Mouse (Mus musculus): ENCODE measurements around the gene Cyp2s1.
"Not testable (repeated sequence)": the region's sequence is repeated elsewhere in the genome, so short reads cannot be mapped to it uniquely, and the experiment has no call there.

The Cyp2s1 gene

GRCm38 (mm10) chr7:25811716-25812115 is 5.0 kb downstream of the Cyp2s1 start:
- DNase-seq (ENCODE audit: low spot score in 2 of 2) = no peak

DNA sequence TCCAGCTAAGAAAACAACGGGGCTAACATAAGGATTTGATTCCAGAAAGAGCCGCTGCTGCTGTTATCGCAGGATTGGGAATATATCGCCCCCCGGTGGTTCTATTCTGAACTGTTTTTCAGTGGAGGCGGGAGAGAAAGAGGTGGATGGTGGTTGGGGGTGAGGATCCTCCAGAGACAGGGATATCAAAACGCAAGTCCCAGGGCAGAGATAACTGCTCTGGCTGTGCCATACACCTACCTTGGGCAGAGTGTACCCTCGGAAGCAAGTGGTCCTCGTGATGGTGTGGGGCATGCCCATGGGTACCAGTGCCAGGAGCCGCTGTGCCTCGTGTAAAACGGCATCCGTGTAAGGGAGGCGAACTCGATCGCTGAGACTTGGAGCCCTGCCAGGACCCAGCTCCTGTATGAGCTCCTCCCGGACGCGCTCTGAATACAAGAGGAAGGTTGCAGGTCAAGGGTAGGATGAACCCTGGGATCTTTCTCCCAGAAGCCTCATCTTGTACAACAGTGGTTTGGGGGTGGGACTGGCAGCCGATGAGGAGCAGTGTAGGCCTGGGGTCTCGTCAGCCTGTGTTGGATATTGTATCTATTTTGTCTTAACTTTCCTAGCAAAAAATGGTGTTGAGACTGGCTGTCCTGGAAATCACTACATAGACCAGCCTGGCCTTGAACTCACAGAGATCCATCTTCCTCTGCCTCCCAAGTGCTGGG is 10.9 kb downstream of the Cyp2s1 start:
- peak; percentile 56 to 72 for DNase-seq (ENCODE audit: low spot score in 2 of 2)

DNA sequence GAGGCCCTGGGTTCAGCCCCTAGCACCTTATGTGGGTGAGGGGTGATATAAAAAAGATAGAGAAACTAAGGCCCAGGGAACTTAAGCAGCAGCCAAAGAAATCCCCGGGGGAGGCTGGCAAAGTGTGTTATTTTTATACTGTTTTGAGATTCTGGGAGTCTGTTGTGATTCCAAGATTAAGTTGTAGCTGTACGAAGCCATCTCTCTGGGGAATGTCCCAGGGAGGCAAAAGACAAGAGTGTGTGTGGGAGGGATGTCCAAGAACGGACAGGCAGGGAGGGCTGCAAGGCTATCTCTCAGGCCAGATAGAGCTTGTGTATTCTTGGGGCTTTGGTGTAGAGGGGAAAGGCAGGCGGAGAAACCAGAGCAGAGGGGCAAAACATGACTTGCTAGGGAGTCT is 11.9 kb downstream of the Cyp2s1 start:
- no peak for DNase-seq (ENCODE audit: low spot score in 2 of 2)

DNA sequence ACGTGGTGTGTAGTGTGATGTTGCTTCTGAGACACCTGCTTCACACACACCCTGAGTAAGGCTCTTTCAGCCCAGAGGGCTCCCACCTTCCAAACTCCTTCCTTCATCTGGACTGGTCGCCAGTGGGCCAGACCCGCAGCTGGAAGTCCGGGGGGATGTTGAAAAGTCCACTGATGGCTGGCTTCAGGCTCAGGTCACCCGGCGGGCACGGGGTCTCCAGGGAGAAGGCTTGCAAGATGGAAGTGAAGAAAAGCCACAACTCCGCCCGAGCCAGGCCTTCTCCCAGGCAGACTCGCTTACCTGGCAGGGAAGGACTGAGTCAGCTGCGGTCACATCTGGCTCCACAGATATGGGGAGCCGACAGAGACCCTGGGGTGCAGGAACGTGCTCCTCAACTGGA is 13.3 kb downstream of the Cyp2s1 start:
- DNase-seq (ENCODE audit: low spot score in 2 of 2) = no peak

DNA sequence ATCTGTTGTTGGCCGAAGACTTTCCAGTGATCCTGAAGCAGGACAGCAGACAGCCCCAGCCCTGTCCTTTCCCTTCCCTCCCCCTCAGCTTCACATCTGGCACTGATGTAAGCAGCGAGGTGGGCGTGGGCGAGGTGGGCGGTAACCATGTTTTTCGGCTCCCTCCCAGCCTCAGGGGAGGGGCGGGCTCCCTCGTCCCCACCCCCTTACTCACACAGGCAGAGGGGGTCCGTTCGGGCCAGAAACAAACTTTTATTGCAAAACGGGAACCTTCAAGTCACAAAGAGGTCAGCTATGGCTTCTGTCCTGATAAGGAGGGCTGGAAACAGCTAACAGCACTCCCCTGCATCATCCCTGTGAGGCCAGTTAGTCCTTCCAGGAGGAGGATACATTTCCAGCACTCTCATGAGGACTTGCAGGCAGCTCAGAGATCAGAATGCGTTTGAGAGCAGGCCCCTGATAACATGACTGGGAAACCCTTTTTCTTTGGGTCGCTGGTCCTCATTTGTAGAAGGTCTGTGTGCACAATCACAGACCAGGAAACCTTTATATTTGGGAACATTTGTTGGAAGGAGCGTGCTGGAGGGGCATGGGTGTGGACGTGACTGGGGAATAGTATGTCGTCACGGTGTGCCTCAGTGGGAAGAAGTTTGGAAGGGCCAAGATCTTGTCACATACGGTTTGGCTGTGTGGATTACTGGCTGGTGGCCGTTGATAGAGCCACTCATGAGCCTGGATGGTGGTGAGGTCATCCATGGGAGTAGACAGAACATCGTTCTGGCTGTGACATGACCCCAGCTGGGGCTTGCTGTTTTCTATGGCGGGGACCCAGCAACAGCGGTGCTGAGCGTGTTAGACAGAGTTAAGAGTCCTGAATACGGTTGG is 14.2 kb downstream of the Cyp2s1 start:
- DNase-seq (ENCODE audit: low spot score in 2 of 2) = peak; percentile 62 to 85

DNA sequence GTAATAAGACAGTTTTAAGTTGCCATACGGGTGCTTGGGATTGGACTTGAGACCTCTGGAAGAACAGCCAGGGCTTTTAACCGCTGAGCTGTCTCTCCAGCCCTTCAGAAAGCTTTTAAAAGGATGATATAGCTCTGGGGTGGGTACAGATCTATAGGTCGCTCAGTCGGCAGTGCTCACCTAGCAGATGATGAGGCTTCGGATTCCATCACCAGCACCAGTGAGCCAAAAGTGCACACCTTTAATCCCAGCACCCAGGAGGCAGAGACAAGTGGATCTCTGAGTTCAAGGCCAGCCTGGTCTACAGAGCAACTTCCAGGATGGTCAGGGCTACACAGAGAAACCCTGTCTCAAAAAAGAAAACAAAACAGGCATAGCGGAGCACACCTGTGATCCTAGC is 15.7 kb downstream of the Cyp2s1 start:
- no peak for DNase-seq (ENCODE audit: low spot score in 2 of 2)

- no peak for DNase-seq (ENCODE audit: low spot score in 2 of 2)
Observed at GRCm38 (mm10) chr7:25799369-25799768, 17.3 kb downstream of the Cyp2s1 start.

DNA sequence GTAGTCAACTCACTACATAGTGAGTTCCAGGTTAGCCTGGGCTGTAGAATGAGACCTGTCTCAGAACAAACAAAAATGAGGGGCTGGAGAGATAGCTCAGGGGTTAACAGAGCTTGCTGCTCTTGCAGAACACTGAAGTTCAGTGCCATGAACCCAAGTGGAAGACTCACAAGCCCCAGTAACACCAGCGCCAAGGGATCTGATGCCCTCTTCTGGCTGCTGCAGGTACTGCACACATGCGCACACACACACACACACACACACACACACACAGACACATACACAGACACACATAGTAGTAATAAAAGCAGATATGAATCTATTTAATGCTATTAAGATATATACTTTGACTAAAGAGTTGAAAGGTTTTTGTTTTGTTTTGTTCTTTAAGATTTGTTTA is 18.2 kb downstream of the Cyp2s1 start:
- DNase-seq (ENCODE audit: low spot score in 2 of 2) = no peak

- no peak for DNase-seq (ENCODE audit: low spot score in 2 of 2)
Observed at GRCm38 (mm10) chr7:25794775-25795174, 21.9 kb downstream of the Cyp2s1 start.

DNA sequence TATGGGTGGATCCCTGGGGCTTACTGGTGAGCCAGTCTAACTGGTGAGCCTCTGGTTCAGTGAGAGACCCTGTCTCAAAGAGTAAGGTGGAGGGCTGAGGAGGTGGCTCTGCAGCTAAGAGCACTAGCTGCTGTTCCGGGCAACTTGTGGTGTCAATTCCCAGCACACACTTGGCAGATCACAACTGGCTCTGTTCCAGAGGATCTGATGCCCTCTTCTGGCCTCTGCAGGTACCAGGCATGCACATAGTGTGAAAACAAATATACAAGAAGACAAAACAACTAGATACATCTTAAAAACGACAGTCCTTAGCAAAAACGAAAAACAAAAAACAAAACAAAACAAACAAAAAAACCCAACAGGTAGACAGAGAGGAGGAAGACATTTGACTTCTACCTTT is 23.0 kb downstream of the Cyp2s1 start:
- DNase-seq (ENCODE audit: low spot score in 2 of 2) = no peak

GRCm38 (mm10) chr7:25792966-25793365 is 23.7 kb downstream of the Cyp2s1 start:
- DNase-seq (ENCODE audit: low spot score in 2 of 2) = not testable (repeated sequence)

- peak in 1 of 2 experiments; percentile 65 for DNase-seq (ENCODE audit: low spot score in 2 of 2)
Observed at GRCm38 (mm10) chr7:25790615-25791014, 26.1 kb downstream of the Cyp2s1 start.

GRCm38 (mm10) chr7:25789129-25789440 is 27.6 kb downstream of the Cyp2s1 start:
- DNase-seq (ENCODE audit: low spot score in 2 of 2) = peak; percentile 25 to 40

DNA sequence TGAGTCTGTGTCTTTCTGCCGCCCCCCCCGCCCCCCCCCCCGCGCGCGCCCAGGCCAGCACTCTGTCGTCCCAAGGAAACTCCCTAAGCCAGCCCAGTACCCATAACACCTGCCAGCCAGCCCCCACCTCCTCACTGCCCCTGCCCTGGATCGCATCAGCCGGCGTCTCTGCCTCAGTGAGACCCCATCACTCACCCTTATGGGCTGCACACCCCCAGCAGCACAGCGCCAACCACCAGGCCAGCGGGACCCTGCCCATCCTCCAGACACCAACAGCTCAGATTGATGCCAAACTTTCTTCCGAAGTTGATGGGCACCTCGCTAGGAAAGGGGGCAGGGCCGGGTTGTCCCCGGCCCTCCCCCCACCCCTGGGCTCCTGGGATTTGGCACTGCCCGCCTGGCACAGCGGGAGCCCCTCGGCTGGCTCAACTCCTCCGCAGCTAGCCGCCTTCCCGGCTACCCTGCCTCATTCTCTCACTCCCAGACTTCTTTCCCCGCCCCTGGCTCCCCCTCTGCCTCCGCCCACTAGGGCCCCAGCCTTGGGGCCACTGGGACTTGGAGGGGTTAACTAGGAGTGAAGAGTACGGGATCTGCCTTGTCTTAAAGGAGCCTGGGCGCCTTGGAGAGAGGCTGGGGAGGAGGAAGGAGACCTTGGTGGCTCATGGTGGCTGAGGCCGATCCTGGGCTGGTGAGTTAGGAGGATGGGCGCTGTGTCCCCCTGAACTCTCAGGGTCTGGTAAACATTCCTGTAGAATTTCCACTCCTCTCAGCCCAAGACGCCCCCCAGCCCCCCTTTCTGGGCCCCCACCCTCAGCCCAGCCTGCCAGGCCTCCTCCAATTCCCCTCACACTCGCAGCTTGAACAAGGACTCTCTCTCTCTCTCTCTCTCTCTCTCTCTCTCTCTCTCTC is 28.2 kb downstream of the Cyp2s1 start, which contains the start of gene Axl:
TSS of gene Axl (minus strand) at position 486 of the 909 bp plus-strand sequence.
- DNase-seq (ENCODE audit: low spot score in 2 of 2) = peak; percentile 68 to 79

DNA sequence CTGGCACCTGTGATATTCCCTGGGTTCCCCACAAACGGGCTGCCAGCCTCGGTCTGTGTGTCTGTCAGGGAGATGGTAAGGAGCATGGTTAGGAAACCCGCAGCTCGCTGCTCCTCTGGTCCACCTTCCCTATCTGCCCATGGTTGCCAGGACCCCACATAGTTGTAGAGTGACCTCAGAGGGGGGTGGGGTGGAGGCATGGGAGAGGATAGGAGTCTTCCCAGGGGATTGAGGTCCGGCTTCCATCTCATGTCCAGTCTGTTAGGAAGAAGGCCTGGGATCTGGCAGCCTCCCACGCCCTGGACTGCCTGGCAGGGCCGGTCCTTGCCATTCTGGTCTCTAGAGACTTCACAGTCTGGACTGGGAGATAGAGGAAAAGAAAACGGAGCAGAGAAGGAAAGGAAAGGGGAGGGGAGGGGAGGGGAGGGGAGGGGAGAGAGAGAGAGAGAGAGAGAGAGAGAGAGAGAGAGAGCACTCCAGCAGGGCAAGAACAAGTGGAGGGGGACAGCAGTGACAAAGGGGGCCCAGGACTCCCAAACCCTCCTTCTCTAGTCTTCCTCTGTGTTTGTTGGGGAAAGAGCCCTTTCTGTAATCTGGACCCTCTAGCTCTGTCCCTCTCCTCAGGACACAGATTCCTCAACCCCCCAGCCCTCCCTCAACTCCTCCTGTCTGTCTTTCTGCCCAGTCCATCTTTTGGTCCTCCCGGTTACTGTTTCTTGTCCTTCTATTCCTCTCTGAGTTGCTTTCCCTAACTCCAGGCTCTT is 29.1 kb downstream of the Cyp2s1 start:
- DNase-seq (ENCODE audit: low spot score in 2 of 2) = no peak

DNA sequence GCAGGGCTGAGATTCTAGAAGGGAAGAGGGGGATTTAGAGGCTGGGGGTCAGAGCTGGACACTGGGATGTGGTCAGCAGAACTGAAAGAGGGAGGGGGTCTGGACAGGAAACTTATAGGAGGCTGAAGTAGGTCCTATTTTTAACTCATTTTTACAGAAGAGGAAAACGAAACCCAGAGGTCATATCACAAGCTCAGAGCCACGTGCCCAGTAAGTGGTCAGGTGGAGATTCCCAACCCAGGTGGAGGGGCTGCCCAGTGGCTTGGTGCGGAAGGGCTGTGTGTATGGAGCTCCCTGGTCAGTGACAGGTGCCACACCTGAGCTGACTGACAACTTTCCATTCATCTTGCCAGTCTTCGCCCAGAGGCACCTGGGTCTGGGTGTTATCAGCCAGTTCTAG is 29.7 kb downstream of the Cyp2s1 start:
- DNase-seq (ENCODE audit: low spot score in 2 of 2) = no peak

GRCm38 (mm10) chr7:25785752-25786151 is 31.0 kb downstream of the Cyp2s1 start:
- no peak for DNase-seq (ENCODE audit: low spot score in 2 of 2)

DNA sequence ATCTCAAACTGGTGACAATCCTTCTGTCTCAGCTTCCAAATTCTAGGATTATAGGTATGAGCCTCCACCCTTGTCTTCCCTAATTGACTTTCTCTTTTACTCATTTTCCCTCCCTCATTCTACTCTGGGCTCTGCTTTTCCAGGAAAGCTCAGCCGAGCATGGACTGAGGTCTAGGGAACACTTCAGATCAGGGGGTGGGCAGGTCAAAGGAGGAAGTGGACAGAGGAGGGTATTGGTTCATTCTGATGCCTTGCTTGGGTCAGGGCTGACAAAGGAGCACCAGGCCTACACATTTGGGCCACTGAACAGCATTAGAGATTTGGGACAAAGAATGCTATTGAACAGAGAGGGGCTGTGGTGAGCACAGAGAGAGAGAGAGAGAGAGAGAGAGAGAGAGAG is 31.9 kb downstream of the Cyp2s1 start:
- no peak for DNase-seq (ENCODE audit: low spot score in 2 of 2)

- DNase-seq (ENCODE audit: low spot score in 2 of 2) = no peak
Observed at GRCm38 (mm10) chr7:25783746-25784145, 33.0 kb downstream of the Cyp2s1 start.

- no peak for DNase-seq (ENCODE audit: low spot score in 2 of 2)
Observed at GRCm38 (mm10) chr7:25782744-25783143, 34.0 kb downstream of the Cyp2s1 start.

DNA sequence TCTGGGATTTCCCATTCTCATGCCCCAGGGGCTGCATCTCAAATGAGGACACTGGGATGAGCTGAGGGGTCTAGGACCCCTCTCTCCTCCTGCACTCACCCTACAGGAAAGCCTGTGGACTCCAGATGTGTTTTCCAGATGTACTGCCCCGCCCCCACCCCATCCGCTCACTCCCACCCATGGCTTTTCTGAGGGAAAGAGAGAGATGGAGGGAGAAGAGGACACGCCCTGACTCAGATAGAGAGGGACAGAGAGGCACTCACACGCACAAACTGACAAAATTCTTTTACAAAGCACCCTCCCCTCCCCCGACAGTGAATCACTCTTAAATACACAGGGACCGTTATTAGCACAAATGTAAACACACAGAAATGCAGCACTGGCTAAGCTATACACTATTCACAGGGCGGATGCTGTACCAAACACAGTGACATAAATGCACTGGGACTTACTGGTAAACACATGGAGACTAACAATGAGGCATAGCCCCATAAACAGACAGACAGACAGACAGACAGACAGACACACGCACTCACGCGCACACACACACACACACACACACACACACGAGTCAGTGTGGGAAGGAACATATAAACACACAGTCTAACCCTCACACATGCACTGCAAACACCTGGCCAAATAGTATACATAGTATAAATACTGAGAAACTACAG is 34.6 kb downstream of the Cyp2s1 start:
- peak in 1 of 2 experiments; percentile 29 for DNase-seq (ENCODE audit: low spot score in 2 of 2)

Measured in urinary bladder, postnatal 36 days (tissue).